Mouse (Mus musculus) left cerebral cortex, adult 2 months (tissue): ENCODE data around the gene Vmn1r114. TPM values are rescaled to one million over a fixed set of nuclear protein-coding genes. Genes with fewer than 3 reads are reported as not detected.
"Not testable (repeated sequence)": the region's sequence is repeated elsewhere in the genome, so short reads cannot be mapped to it uniquely, and the experiment has no call there.

ENCODE experiments used
- DNase-seq, 2 experiments: peaks; one replicate each; pipeline ENCODE4 v3.0.0; 2021 to 2022; ENCODE audit warnings: low spot score in 2 of 2, mixed read lengths in 1 of 2; ENCODE audit errors: extremely low spot score in 1 of 2
- H3K27ac ChIP-seq: fragments of 200-600 bp; 2 replicates; pipeline ENCODE4 v1.8.1; 2022
- H3K4me3 ChIP-seq: fragments of 200-600 bp; 2 replicates; pipeline ENCODE4 v1.8.1; 2022
- intact Hi-C: fragments of 180-260 bp; cut with DNase I; formaldehyde crosslinking; loops from one replicate; pipeline ENCODE4 v1.15.1; 2025
- long read RNA-seq, 2 experiments: library from polyadenylated mRNA; stranded (forward); transcript quantifications; one replicate each; pipeline ENCODE4 v2.0.0; 2021; ENCODE audit warnings: borderline mapping rate in 2 of 2
- total RNA-seq, 2 experiments: library from RNA; stranded (reverse); gene quantifications; 2 replicates each; pipeline ENCODE4 v1.2.3; 2021

Gene Vmn1r114
- not detected for total RNA-seq
- long read RNA-seq, experiment 1 = 0 reads
- long read RNA-seq, experiment 2 = 0 reads

DNA sequence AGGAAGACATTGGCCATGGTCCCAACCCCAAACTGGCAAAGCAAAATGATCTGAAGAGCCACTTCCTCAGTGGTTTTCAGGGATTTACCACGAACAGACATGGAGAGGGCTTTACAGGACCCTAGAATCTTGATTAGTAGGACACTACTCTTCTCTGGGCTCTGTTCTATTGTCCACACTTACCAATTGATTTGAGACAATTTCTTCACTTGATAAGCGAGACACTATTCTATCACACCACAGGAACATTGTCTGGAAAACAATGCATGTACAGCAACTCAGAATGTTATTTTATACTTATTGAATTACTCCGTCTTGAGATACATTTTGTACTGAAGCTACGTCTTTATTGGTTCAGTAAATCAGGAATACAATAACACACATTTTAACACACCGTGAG is at the start of gene Vmn1r114:
TSS of gene Vmn1r114 (minus strand) at position 101 of the 400 bp plus-strand sequence.
- DNase-seq, H3K27ac ChIP-seq, intact Hi-C loops, H3K4me3 ChIP-seq: not testable (repeated sequence)

DNA sequence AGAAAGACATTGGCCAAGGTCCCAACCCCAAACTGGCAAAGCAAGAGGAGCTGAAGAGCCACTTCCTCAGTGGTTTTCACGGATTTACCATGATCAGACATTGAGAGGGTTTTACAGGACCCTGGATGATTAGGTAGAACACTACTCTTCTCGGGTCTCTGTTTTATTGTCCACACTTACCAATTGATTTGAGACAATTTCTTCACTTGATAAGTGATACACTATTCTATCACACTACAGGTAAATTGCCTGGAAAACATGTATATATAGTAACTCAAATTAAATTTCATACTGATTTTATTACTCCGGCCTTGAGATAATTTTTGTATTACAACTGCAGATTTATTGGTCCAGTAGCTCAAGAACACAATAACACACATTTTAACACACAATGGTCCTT is 32.9 kb upstream of the Vmn1r114 start, which contains the start of gene Vmn1r115:
TSS of gene Vmn1r115 (minus strand) at position 101 of the 400 bp plus-strand sequence.
- DNase-seq, intact Hi-C loops, H3K4me3 ChIP-seq, H3K27ac ChIP-seq: not testable (repeated sequence)

DNA sequence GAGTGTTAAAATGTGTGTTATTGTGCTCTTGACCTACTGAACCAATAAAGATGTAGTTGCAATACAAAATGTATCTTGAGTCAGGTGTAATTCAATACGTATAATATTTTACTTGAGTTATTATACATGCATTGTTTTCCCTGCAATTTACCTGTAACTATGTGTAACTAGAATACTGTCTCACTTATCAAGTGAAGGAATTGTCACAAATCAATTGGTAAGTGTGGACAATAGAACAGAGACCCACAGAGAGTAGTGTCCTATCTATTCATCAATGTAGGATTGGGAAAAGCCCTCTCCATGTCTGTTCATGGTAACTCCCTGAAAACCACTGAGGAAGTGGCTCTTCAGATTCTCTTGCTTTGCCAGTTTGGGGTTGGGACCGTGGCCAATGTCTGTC is 25.0 kb downstream of the Vmn1r114 start, which contains the start of gene Vmn1r113:
TSS of gene Vmn1r113 (plus strand) at position 301 of the 400 bp plus-strand sequence.
- H3K27ac ChIP-seq, H3K4me3 ChIP-seq, intact Hi-C loops, DNase-seq: not testable (repeated sequence)

DNA sequence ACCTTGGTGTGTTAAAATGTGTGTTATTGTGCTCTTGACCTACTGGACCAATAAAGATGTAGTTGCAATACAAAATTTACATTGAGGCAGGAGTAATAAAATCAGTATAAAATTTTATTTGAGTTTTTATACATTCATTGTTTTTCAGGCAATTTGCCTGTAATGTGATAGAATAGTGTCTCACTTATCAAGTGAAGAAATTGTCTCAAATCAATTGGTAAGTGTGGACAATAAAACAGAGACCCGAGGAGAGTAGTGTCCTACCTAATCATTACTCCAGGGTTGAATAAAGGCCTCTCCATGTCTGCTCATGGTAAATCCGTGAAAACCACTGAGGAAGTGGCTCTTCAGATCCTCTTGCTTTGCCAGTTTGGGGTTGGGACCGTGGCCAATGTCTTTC is 41.1 kb downstream of the Vmn1r114 start, which contains the start of gene Vmn1r112:
TSS of gene Vmn1r112 (plus strand) at position 301 of the 400 bp plus-strand sequence.
- intact Hi-C loops, DNase-seq, H3K4me3 ChIP-seq, H3K27ac ChIP-seq: not testable (repeated sequence)

Other genes starting within 250 kb of the Vmn1r114 start
- not detected for gene Gm4141, start 235.9 kb downstream of the Vmn1r114 start, total RNA-seq
- gene Gm4513, start 213.2 kb downstream of the Vmn1r114 start, total RNA-seq = not detected
- gene Vmn1r107, start 143.3 kb downstream of the Vmn1r114 start, total RNA-seq = not detected
- not detected for gene Vmn1r111, start 109.0 kb downstream of the Vmn1r114 start, total RNA-seq
- not detected for gene Gm10668, start 81.6 kb downstream of the Vmn1r114 start, total RNA-seq
- not detected for gene Vmn1r112, start 41.0 kb downstream of the Vmn1r114 start, total RNA-seq
- gene Vmn1r113, start 24.9 kb downstream of the Vmn1r114 start, total RNA-seq = not detected
- gene Vmn1r115, start 32.8 kb upstream of the Vmn1r114 start, total RNA-seq = not detected
- not detected for gene Vmn1r116, start 60.1 kb upstream of the Vmn1r114 start, total RNA-seq
- not detected for gene Vmn1r117, start 71.9 kb upstream of the Vmn1r114 start, total RNA-seq
- not detected for gene Vmn1r118, start 100.2 kb upstream of the Vmn1r114 start, total RNA-seq
- gene Vmn1r119, start 200.3 kb upstream of the Vmn1r114 start, total RNA-seq = not detected
- gene Vmn1r120, start 241.6 kb upstream of the Vmn1r114 start, total RNA-seq = not detected